Mouse (Mus musculus) testis, adult 2 months (tissue): ENCODE measurements around the gene Apbb1. TPM values are rescaled to one million over a fixed set of nuclear protein-coding genes. Genes with fewer than 3 reads are reported as not detected.
A peak's percentile ranks its signal among the peaks of the same experiment; 100 is the strongest.

Experiments used
- H3K27ac ChIP-seq: fragments of 200-500 bp; 2 replicates; pipeline ENCODE4 v1.5.1; 2012; ENCODE audit warnings: low read depth, low read length; ENCODE audit not compliant: control insufficient read depth, insufficient read depth
- H3K27me3 ChIP-seq: fragments of 200-500 bp; 2 replicates; pipeline ENCODE4 v1.6.1; 2012; ENCODE audit warnings: mild to moderate bottlenecking, low read length, moderate library complexity; ENCODE audit not compliant: control insufficient read depth, insufficient read depth
- H3K36me3 ChIP-seq: fragments of 200-500 bp; 2 replicates; pipeline ENCODE4 v1.6.1; 2012; ENCODE audit warnings: mild to moderate bottlenecking, low read length; ENCODE audit not compliant: control insufficient read depth, insufficient read depth
- H3K4me1 ChIP-seq: fragments of 200-500 bp; 2 replicates; pipeline ENCODE4 v1.6.1; 2012; ENCODE audit warnings: low read length; ENCODE audit not compliant: control insufficient read depth, insufficient read depth
- H3K4me3 ChIP-seq: fragments of 200-500 bp; 2 replicates; pipeline ENCODE4 v1.5.1; 2012; ENCODE audit warnings: low read depth, mild to moderate bottlenecking, low read length, moderate library complexity, mixed read lengths; ENCODE audit not compliant: control insufficient read depth
- CTCF ChIP-seq: fragments of 200-500 bp; IDR thresholded peaks from 2 replicates; pipeline ENCODE4 v1.5.1; 2012; ENCODE audit warnings: low read depth, mild to moderate bottlenecking, inconsistent platforms, low read length, moderate library complexity; ENCODE audit not compliant: control insufficient read depth, insufficient read depth, insufficient replicate concordance
- POLR2A ChIP-seq: fragments of 200-500 bp; IDR thresholded peaks from 2 replicates; pipeline ENCODE4 v1.6.1; 2012; ENCODE audit warnings: low read depth, mild to moderate bottlenecking, inconsistent platforms, low read length, moderate library complexity; ENCODE audit not compliant: control insufficient read depth
- polyA plus RNA-seq: library from polyadenylated mRNA; depleted of rRNA; stranded (reverse); fragments of >200 nt; gene quantifications from 2 replicates; pipeline ENCODE4 v1.2.3, GENCODE M21; 2012

Gene Apbb1
- polyA plus RNA-seq, 1 experiment: 33.9 TPM

- TF ChIP-seq CTCF: no peak
- no peak for TF ChIP-seq POLR2A
- Histone ChIP-seq H3K27me3 (no peaks in the 10 kb centered on the region), H3K36me3 (no peaks in the 10 kb centered on the region), H3K4me3 (no peak overlapping the region), H3K27ac (no peak overlapping the region), H3K4me1 (peaks cover 2% of the 10 kb centered on the region; the same call in 1 of the 2 replicates)
Measured at GRCm38 (mm10) chr7:105549035-105549434, 32.4 kb downstream of the Apbb1 start.

- no peaks in the 10 kb centered on the region for H3K36me3 ChIP-seq
- H3K27me3 ChIP-seq: no peaks in the 10 kb centered on the region
- no peaks in the 10 kb centered on the region for H3K4me1 ChIP-seq
- H3K27ac ChIP-seq: no peak overlapping the region
- TF ChIP-seq CTCF: no peak
- no peak for TF ChIP-seq POLR2A
- no peak overlapping the region for H3K4me3 ChIP-seq
Measured at GRCm38 (mm10) chr7:105547970-105548369, 33.5 kb downstream of the Apbb1 start.

GRCm38 (mm10) chr7:105545986-105546385 is 35.5 kb downstream of the Apbb1 start:
- Histone ChIP-seq H3K36me3 (no peaks in the 10 kb centered on the region), H3K27me3 (no peaks in the 10 kb centered on the region), H3K4me1 (no peaks in the 10 kb centered on the region), H3K27ac (no peak overlapping the region), H3K4me3 (no peak overlapping the region)
- no peak for TF ChIP-seq CTCF
- no peak for TF ChIP-seq POLR2A

- no peak overlapping the region for H3K27ac ChIP-seq
- H3K4me1 ChIP-seq: no peaks in the 10 kb centered on the region
- TF ChIP-seq CTCF (no peak), POLR2A (no peak)
Measured at GRCm38 (mm10) chr7:105534162-105534561, 47.3 kb downstream of the Apbb1 start.

GRCm38 (mm10) chr7:105528094-105528493 is 53.4 kb downstream of the Apbb1 start:
- H3K36me3 ChIP-seq: no peaks in the 10 kb centered on the region
- no peaks in the 10 kb centered on the region for H3K4me1 ChIP-seq
- H3K27me3 ChIP-seq: no peaks in the 10 kb centered on the region
- no peak overlapping the region for H3K4me3 ChIP-seq
- no peak overlapping the region for H3K27ac ChIP-seq
- TF ChIP-seq CTCF (no peak), POLR2A (no peak)

More at GRCm38 (mm10) chr7:105534162-105534561, 47.3 kb downstream of the Apbb1 start:
- H3K36me3 ChIP-seq: no peaks in the 10 kb centered on the region
- H3K27me3 ChIP-seq: no peaks in the 10 kb centered on the region
- no peak overlapping the region for H3K4me3 ChIP-seq

- Histone ChIP-seq H3K27me3 (no peaks in the 10 kb centered on the region), H3K4me3 (no peak overlapping the region), H3K27ac (no peak overlapping the region), H3K36me3 (no peaks in the 10 kb centered on the region), H3K4me1 (no peaks in the 10 kb centered on the region)
- no peak for TF ChIP-seq POLR2A
- peak; percentile 23; the same call in 1 of the 2 replicates for TF ChIP-seq CTCF
Measured at GRCm38 (mm10) chr7:105527306-105527937, 54.0 kb downstream of the Apbb1 start.

GRCm38 (mm10) chr7:105524222-105524621 is 57.2 kb downstream of the Apbb1 start:
- Histone ChIP-seq H3K4me3 (no peak overlapping the region), H3K27me3 (no peaks in the 10 kb centered on the region), H3K36me3 (no peaks in the 10 kb centered on the region), H3K27ac (no peak overlapping the region), H3K4me1 (no peaks in the 10 kb centered on the region)
- no peak for TF ChIP-seq CTCF
- TF ChIP-seq POLR2A: no peak
